Mouse (Mus musculus) brain, embryonic 14.5 days (tissue): ENCODE measurements around the gene Slc23a4. TPM values are rescaled to one million over a fixed set of nuclear protein-coding genes. Genes with fewer than 3 reads are reported as not detected.

Source experiments
- DNase-seq: peaks from one replicate; pipeline ENCODE4 v3.0.0-alpha.2; 2011; ENCODE audit warnings: low read depth
- CTCF ChIP-seq: fragments of 200-500 bp; IDR thresholded peaks from 2 replicates; pipeline ENCODE4 v1.5.1; 2012; ENCODE audit warnings: inconsistent platforms, mild to moderate bottlenecking, moderate library complexity, borderline replicate concordance; ENCODE audit not compliant: insufficient read depth, insufficient read length; ENCODE audit errors: extremely low read depth
- POLR2A ChIP-seq: fragments of 200-500 bp; IDR thresholded peaks from 2 replicates; pipeline ENCODE4 v1.6.1; 2012; ENCODE audit warnings: mild to moderate bottlenecking, inconsistent platforms, borderline replicate concordance; ENCODE audit not compliant: poor library complexity, insufficient read depth, insufficient read length, severe bottlenecking; ENCODE audit errors: extremely low read depth
- polyA plus RNA-seq: library from polyadenylated mRNA; depleted of rRNA; stranded (reverse); fragments of >200 nt; gene quantifications from 2 replicates; pipeline ENCODE4 v1.2.3, GENCODE M21; 2012

Gene Slc23a4
- polyA plus RNA-seq, 1 experiment = 2.0 TPM

DNA sequence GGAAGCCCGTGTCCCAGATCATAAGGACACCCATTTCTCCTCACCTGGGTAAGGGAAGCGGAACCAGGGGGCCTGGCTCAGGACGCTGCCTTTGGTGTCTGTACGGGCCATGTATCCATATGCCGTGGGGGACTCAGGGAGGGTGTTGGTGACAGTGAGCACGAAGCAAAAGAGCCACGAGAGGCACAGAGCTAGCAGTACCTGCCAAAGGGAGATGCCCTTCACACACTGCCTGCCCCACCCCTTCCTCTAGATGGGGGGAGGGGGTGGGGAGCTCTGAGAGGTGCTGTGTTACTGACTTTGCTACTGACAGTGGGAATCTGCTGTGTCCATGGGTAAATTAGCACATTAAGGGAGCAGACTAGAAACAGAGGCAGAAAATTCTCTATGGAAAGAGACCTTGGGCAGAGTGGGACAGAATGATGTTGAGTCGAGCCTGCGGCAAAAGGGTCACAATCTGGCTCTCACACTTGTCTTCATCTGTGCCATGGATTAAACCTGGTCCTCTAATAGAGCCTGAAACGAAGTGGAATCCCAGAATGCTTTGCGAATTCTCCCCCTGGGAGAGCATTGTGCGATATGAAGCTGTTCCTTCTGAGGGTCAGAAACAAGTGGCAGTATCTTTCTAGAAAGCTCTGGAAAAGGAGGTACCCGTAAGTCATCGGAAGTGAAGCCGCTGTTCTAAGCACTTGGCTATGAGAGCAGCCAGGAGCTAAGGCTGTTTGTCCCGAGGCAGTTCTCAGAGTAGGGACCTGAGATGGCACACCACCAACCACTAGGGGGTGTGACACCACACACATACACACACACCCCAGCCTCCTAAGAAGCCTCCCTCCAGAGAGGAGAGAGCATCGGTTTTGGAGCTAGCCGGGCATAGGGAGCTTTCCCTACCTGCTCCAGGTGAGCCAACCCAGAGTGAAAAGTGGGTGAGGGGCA lies 33.0 kb downstream of the Slc23a4 start:
- DNase-seq = peak; percentile 74
- TF ChIP-seq CTCF (peak; percentile 60; the same call in 1 of the 2 replicates), POLR2A (no peak)

DNA sequence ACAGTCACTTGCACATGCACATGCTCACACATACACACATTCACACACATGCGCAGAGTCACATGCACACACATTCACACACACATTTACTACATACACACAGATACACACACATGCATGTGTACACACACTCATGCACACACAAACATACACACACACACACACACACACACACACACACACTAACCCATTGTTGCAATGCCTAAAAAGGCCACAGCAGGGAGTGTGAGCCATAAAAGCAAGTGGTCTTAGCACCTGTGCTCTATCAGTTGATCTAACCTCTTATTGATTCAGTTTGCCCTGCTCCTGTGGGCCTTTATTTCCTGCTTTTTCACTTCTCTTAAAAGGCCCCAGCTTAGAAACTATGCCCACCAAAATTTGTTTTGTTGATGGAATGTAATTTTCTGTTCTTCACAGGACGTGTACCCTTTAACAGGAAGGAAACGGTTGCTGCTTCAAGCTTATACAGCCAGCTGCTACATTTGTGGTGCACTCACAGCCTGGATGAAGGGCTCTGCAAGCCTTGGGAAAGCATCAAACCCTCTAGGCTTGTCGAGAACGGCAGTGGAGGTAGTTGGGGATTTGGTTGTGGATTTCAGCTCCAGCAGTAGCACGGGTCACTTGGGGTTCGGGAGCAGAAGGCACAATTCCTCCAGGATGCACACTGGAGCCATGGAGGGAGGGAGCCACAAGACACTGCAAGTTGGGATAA lies 36.1 kb downstream of the Slc23a4 start:
- TF ChIP-seq CTCF = no peak
- no peak for TF ChIP-seq POLR2A
- no peak for DNase-seq

- DNase-seq = no peak
- TF ChIP-seq CTCF (no peak), POLR2A (no peak)
Observed at GRCm38 (mm10) chr6:34951518-34951917, 36.7 kb downstream of the Slc23a4 start.

DNA sequence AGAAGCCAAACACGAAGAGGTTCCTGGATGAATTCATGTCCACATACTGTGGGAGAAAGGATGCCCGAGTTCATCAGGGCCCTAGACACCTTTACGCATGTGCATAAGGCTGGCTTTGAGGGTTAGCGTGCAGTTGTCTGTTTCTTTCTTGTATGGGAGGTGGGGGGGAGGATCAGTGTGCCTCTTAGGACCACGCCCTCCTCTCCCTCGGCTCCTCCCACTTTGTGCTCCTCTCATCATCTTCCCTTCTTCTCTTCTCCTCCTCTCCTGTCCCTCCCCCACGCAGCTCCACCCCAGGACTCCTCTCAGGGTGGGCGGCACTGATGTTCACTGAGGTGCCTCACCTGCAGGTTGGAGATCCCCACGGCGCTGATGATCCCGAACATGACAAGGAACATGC lies 39.7 kb downstream of the Slc23a4 start:
- DNase-seq = peak; percentile 43

GRCm38 (mm10) chr6:34946486-34947079 lies 41.6 kb downstream of the Slc23a4 start:
- no peak for DNase-seq
- TF ChIP-seq CTCF = no peak
- no peak for TF ChIP-seq POLR2A

More for the DNA sequence above, 39.7 kb downstream of the Slc23a4 start:
- TF ChIP-seq POLR2A = no peak
- no peak for TF ChIP-seq CTCF

DNA sequence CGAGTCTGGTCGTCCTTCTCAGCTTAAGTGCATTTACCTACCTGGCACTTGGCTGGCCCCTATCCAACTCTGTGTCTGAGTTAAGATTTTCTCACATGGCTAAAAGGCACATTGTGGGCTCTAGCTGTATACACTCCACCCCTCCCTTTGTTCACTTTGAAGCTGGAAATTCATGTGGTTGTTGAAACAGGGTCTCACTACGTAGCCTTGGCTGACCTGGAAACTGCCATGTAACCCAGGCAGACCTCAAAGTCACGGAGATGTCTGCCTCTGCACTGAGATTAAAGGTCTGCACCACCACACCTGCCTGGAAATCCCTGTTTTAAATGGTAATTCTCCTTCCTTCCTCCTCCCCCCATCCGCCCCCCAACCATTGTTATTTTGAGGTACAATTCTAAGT lies 44.7 kb downstream of the Slc23a4 start:
- no peak for DNase-seq
- TF ChIP-seq CTCF = no peak
- TF ChIP-seq POLR2A = no peak

DNA sequence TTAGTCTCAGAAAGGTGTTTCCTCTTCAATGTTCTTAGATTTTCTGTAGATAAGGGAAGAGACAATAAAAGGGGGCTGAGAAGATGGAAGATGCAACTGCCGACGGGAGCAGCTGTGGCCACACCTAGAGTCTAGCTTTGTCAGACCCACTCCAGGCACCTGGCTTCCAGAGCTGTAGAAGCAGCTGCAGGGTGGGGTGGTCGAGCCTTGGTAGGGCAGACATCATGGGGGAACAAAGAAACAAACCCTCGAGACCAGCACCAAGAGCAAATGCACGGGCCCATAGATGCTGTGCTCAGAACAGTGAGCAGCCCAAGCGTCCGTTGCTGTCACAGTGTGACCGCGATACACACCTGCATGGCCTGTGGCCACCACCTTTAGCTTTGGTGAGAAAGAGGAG lies 45.8 kb downstream of the Slc23a4 start:
- TF ChIP-seq POLR2A (no peak), CTCF (no peak)

DNA sequence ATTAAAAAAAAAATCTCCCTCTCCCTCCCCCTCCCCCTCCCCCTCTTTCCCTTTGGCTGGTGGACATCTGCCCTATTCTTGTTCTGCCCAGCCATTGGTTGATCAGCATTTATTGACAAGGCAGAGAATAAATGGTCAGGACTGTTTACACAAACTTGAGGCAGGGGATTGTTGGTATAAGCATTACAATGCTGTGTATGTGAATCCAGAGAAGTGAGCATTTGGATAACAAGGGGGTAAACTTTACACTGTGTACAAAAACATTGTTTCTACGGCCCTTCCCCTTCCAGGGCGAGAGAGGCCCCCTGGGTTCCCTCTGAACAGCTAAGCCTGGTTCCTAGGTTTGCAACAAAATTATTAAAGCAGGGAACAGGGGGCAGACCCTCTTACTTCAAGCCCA lies 46.7 kb downstream of the Slc23a4 start:
- no peak for DNase-seq
- no peak for TF ChIP-seq POLR2A
- no peak for TF ChIP-seq CTCF

More for the DNA sequence above, 45.8 kb downstream of the Slc23a4 start:
- DNase-seq = no peak

GRCm38 (mm10) chr6:34939451-34939850 lies 48.8 kb downstream of the Slc23a4 start:
- no peak for DNase-seq
- TF ChIP-seq POLR2A = no peak
- TF ChIP-seq CTCF = no peak

GRCm38 (mm10) chr6:34938929-34939325 lies 49.3 kb downstream of the Slc23a4 start:
- no peak for TF ChIP-seq POLR2A
- TF ChIP-seq CTCF = no peak
- DNase-seq = no peak

- no peak for DNase-seq
- TF ChIP-seq POLR2A (no peak), CTCF (no peak)
Observed at GRCm38 (mm10) chr6:34938280-34938928, 49.8 kb downstream of the Slc23a4 start.

DNA sequence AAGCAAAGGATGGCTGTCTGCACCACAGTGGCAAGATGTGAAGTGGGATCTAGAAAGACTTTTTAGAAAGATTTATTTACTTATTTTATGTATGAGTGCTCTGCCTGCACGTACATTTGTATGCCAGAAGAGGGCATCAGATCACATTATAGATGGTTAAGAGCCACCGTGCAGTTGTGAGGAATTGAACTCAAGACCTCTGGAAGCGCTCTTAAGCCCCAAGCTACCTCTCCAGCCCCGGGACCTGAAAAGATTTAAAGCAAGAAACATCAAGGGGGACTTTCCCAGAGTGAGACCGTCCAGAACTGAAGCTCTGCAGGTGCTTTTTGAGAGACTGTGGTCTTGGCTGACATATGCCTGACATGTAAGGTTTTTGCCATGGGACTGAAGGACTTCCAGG lies 51.5 kb downstream of the Slc23a4 start:
- DNase-seq = no peak
- TF ChIP-seq CTCF (no peak), POLR2A (no peak)
